In the genomic region with DNA sequence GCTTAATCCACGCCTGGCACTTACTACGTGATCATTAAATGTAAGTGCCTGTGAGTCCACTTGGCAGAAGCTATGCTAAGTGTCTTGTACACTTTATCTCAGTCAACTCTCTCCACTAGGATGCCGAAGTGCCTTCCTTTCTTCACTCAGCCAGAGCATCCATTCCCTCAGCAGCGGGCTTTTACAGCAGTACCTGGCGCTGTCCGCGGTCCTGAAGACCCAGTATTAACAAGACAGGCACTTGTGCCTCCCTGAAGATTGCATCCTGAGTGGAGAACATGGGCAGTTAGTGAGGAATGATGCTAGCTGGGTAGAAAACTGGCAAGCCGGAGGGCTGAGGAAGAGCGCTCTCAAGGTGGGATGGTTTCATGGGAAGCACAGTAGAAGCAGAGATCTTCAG, we compare ENCODE assay signal across 11 mouse cellular contexts.
DNase-seq lines count a peak whose midpoint lies in the region; ATAC-seq and TF ChIP-seq lines count a peak whose summit lies in the region.
"Had no signal": no experiment of that assay in that cellular context is flagged by ENCODE, and none has a peak within 500 bp of the region (broad histone marks: within the 10 kb centered on the region; RNA-seq: fewer than 3 reads in every experiment).

No protein-coding gene starts in this region.

- no peak overlapping the region for H3K4me2 ChIP-seq in CH12.LX (ENCODE audit: insufficient read depth, low read depth, poor library complexity, severe bottlenecking)
- no peak overlapping the region for H3K4me2 ChIP-seq in stomach, postnatal 0 days (replicated peaks; ENCODE audit: low read depth)
- H3K4me2 ChIP-seq: heart, embryonic 15.5 days; neural tube, embryonic 13.5 days had no signal

- no peak overlapping the region for H3K27ac ChIP-seq in heart, adult 2 months
- H3K27ac ChIP-seq in heart, embryonic 10.5 days = no peak overlapping the region
- no peak overlapping the region for H3K27ac ChIP-seq in CH12.LX (ENCODE audit: insufficient read depth, low read depth)
- H3K27ac ChIP-seq in stomach, postnatal 0 days (replicated peaks) = no peak overlapping the region
- H3K27ac ChIP-seq: heart, embryonic 15.5 days; neural tube, embryonic 13.5 days had no signal

- H3K4me3 ChIP-seq in heart, adult 2 months = no peak overlapping the region
- H3K4me3 ChIP-seq in heart, embryonic 10.5 days = no peak overlapping the region
- H3K4me3 ChIP-seq in CH12.LX (replicated peaks in 1 of 3; ENCODE audit: low read depth in 2 of 3, low read length in 2 of 3, poor library complexity in 1 of 3) = no peak overlapping the region
- no peak overlapping the region for H3K4me3 ChIP-seq in stomach, postnatal 0 days (ENCODE audit: low read depth, low read length)
- H3K4me3 ChIP-seq: heart, embryonic 15.5 days; neural tube, embryonic 13.5 days had no signal

- in situ Hi-C loops in CH12.LX (cut with MboI; ENCODE audit: low pct_ligation_motif_present, low pct_unique_long_range_greater_than_20kb, low sequenced_read_pairs) = no loop called here

- H3K79me2 ChIP-seq in heart, adult 2 months (replicated peaks; ENCODE audit: control insufficient read depth, insufficient read depth, low read length) = no peaks in the 10 kb centered on the region
- no peaks in the 10 kb centered on the region for H3K79me2 ChIP-seq in CH12.LX (replicated peaks; ENCODE audit: control insufficient read depth, extremely low read depth, insufficient read depth, poor library complexity, severe bottlenecking)

- H3K4me1 ChIP-seq in heart, adult 2 months (ENCODE audit: control insufficient read depth, insufficient read depth, low read length) = no peaks in the 10 kb centered on the region
- H3K4me1 ChIP-seq in heart, embryonic 10.5 days = no peaks in the 10 kb centered on the region
- H3K4me1 ChIP-seq in CH12.LX (ENCODE audit: control insufficient read depth in 1 of 2, insufficient read depth in 2 of 2) = peaks cover 6 to 8% of the 10 kb centered on the region in 2 experiments; a peak in 3 of 4 replicates
- H3K4me1 ChIP-seq in stomach, postnatal 0 days (replicated peaks; ENCODE audit: control insufficient read depth, insufficient read depth) = no peaks in the 10 kb centered on the region
- H3K4me1 ChIP-seq: heart, embryonic 15.5 days had no signal

- intact Hi-C loops in heart, adult 2 months (cut with DNase I) = no loop called here

- H3K9ac ChIP-seq in heart, adult 2 months (ENCODE audit: low read depth, low read length) = no peak overlapping the region
- no peak overlapping the region for H3K9ac ChIP-seq in CH12.LX (ENCODE audit: insufficient read depth, low read depth)
- H3K9ac ChIP-seq in stomach, postnatal 0 days (ENCODE audit: low read length) = no peak overlapping the region
- H3K9ac ChIP-seq: heart, embryonic 15.5 days; neural tube, embryonic 13.5 days had no signal

- no peak for ATAC-seq in stomach, postnatal 0 days (ENCODE audit: low FRiP score, low TSS enrichment)
- ATAC-seq: Patski had no signal

- no peak for TF ChIP-seq POLR2A in heart, adult 2 months (IDR thresholded peaks at IDR 0.05; ENCODE audit: insufficient read depth, low read depth, low read length)
- TF ChIP-seq POLR2A in CH12.LX (IDR thresholded peaks at IDR 0.05; ENCODE audit: low read depth, low read length) = no peak
- no peak for TF ChIP-seq POLR2A in brain, embryonic 14.5 days (IDR thresholded peaks at IDR 0.05; ENCODE audit: borderline replicate concordance, extremely low read depth, insufficient read depth, insufficient read length, poor library complexity, severe bottlenecking)

- TF ChIP-seq RAD21 in CH12.LX (IDR thresholded peaks at IDR 0.05; ENCODE audit: low read depth, low read length) = no peak

- H3K9me3 ChIP-seq in heart, embryonic 10.5 days = no peaks in the 10 kb centered on the region
- no peaks in the 10 kb centered on the region for H3K9me3 ChIP-seq in CH12.LX (replicated peaks; ENCODE audit: low read length)
- H3K9me3 ChIP-seq in stomach, postnatal 0 days (ENCODE audit: control insufficient read depth, low read length) = no peaks in the 10 kb centered on the region
- H3K9me3 ChIP-seq: heart, embryonic 15.5 days; neural tube, embryonic 13.5 days had no signal

- no peak for TF ChIP-seq CTCF in heart, adult 2 months (IDR thresholded peaks at IDR 0.05)
- no peak for TF ChIP-seq CTCF in CH12.LX (conservative IDR thresholded peaks at IDR 0.05 in 1 of 2, IDR thresholded peaks at IDR 0.05 in 1 of 2; ENCODE audit: low read depth in 2 of 2, low read length in 2 of 2)
- no peak for TF ChIP-seq CTCF in brain, embryonic 14.5 days (IDR thresholded peaks at IDR 0.05; ENCODE audit: borderline replicate concordance, extremely low read depth, insufficient read depth, insufficient read length)
- no peak for TF ChIP-seq CTCF in stomach, postnatal 0 days (IDR thresholded peaks at IDR 0.05; ENCODE audit: low read depth)

- H3K27me3 ChIP-seq in heart, adult 2 months (ENCODE audit: control insufficient read depth, insufficient read depth, low read length) = no peaks in the 10 kb centered on the region
- H3K27me3 ChIP-seq in heart, embryonic 10.5 days (ENCODE audit: insufficient read depth, poor library complexity, severe bottlenecking) = no peaks in the 10 kb centered on the region; the same call in 1 of the 2 replicates
- peaks cover 60% of the 10 kb centered on the region for H3K27me3 ChIP-seq in CH12.LX (replicated peaks)
- H3K27me3 ChIP-seq in stomach, postnatal 0 days (ENCODE audit: control insufficient read depth, insufficient read depth, low read length) = no peaks in the 10 kb centered on the region
- H3K27me3 ChIP-seq: heart, embryonic 15.5 days; neural tube, embryonic 13.5 days had no signal

- WGBS in heart, adult 2 months = 33% methylated on average over 9 of the region's 9 CpGs
- 31% methylated on average over 9 of the region's 9 CpGs for WGBS in heart, embryonic 10.5 days
- WGBS in stomach, postnatal 0 days = 37% methylated on average over 9 of the region's 9 CpGs

- DNase-seq in heart, adult 2 months = peak; percentile 7 to 45
- no peak for DNase-seq in heart, embryonic 10.5 days (ENCODE audit: low spot score)
- DNase-seq in CH12.LX (ENCODE audit: extremely low read depth) = peak; percentile 38
- peak; percentile 68 for DNase-seq in brain, embryonic 14.5 days (ENCODE audit: low read depth)
- peak; percentile 39 to 87 for DNase-seq in kidney, postnatal 36 days
- peak; percentile 70 for DNase-seq in stomach, postnatal 0 days (ENCODE audit: low spot score)
- no peak for DNase-seq in thymus, postnatal 36 days
- no peak for DNase-seq in right cerebral cortex, postnatal 36 days (ENCODE audit: low spot score in 2 of 2)

- TF ChIP-seq EP300 in heart, adult 2 months (IDR thresholded peaks at IDR 0.05; ENCODE audit: insufficient read depth, low read depth, low read length) = no peak
- TF ChIP-seq EP300 in CH12.LX (IDR thresholded peaks at IDR 0.05; ENCODE audit: low read length) = no peak
- no peak for TF ChIP-seq EP300 in stomach, postnatal 0 days (optimal IDR thresholded peaks at IDR 0.05)

- dilution Hi-C loops in CH12.LX (cut with MboI; ENCODE audit: extremely low pct_ligation_motif_present, extremely low pct_unique_long_range_greater_than_20kb, low sequenced_read_pairs) = no loop called here

- no peaks in the 10 kb centered on the region for H3K36me3 ChIP-seq in heart, adult 2 months (ENCODE audit: control insufficient read depth, insufficient read depth, low read length)
- H3K36me3 ChIP-seq in heart, embryonic 10.5 days = no peaks in the 10 kb centered on the region
- no peaks in the 10 kb centered on the region for H3K36me3 ChIP-seq in CH12.LX (replicated peaks in 1 of 2; ENCODE audit: control insufficient read depth in 1 of 2, insufficient read depth in 1 of 2, low read length in 1 of 2)
- no peaks in the 10 kb centered on the region for H3K36me3 ChIP-seq in stomach, postnatal 0 days (ENCODE audit: control insufficient read depth, insufficient read depth, low read length)
- H3K36me3 ChIP-seq: heart, embryonic 15.5 days; neural tube, embryonic 13.5 days had no signal

TF ChIP-seq in CH12.LX, 34 proteins besides CTCF, POLR2A, EP300 and RAD21:
- no peak for TF ChIP-seq SMC3 (IDR thresholded peaks at IDR 0.05; ENCODE audit: low read depth, low read length)
- no peak for TF ChIP-seq MYC (IDR thresholded peaks at IDR 0.05; ENCODE audit: low read depth, low read length)
- no peak for TF ChIP-seq UBTF (IDR thresholded peaks at IDR 0.05; ENCODE audit: low read depth, low read length)
- TF ChIP-seq ZC3H11A (IDR thresholded peaks at IDR 0.05; ENCODE audit: low read depth, low read length) = no peak
- no peak for TF ChIP-seq JUN (IDR thresholded peaks at IDR 0.05; ENCODE audit: insufficient read depth, low read depth, low read length)
- TF ChIP-seq CHD1 (IDR thresholded peaks at IDR 0.05; ENCODE audit: low read depth, low read length) = no peak
TF ChIP-seq in CH12.LX: peak in this region for 0.

Comparison
In these comparisons a context has a peak if more than half of its experiments do, and no peak if none do; other contexts are left out.
1. DNase-seq: peak in heart, adult 2 months (2 of 2), CH12.LX (single experiment), brain, embryonic 14.5 days (single experiment), kidney, postnatal 36 days (2 of 2) and stomach, postnatal 0 days (single experiment); none in heart, embryonic 10.5 days (single experiment), thymus, postnatal 36 days (0 of 2) and right cerebral cortex, postnatal 36 days (0 of 2).